Mouse (Mus musculus) inflammation-experienced regulatory T-cells, adult 6 months (primary cell): ENCODE results near the gene Cops3. TPM values are rescaled to one million over a fixed set of nuclear protein-coding genes. Genes with fewer than 3 reads are reported as not detected.

Source experiments
- ATAC-seq: one replicate; pipeline ENCODE4 v1.8.0; 2017
- polyA plus RNA-seq, 3 experiments: library from polyadenylated mRNA; unstranded; fragments of 100-300 nt; shearing (Covaris generic); gene quantifications; one replicate each; pipeline ENCODE4 v1.2.1; 2017

The Cops3 gene
- polyA plus RNA-seq, 3 experiments from 2014 or later, result 75.3 to 89.0 (median 88.4) TPM

DNA sequence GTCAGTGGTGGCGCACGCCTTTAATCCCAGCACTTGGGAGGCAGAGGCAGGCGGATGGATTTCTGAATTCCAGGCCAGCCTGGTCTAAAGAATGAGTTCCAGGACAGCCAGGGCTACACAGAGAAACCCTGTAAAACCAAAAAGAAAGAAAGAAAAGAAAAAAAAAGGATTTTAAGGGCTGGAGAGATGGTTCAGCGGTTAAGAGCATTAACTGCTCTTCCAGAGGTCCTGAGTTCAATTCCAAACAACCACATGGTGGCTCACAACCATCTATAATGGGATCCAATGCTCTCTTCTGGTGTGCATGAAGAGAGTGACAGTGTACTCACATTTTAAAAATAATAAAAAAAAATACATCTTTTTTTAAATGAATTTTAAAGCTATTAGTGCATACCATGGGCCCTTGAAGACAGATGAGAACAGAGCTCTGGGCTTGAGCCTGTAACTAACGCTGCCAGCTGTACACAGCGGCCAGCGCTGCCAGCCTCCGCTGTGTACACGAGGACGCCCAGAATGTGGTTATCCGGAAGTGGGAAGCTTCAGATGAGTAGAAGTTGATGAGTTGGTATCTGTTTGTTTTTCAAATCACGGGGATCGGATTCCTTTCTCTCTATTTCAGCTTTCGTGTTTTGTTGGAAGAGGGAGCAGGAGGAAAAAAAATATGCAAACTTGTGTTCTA lies 29.0 kb downstream of the Cops3 start:
- no peak for ATAC-seq

DNA sequence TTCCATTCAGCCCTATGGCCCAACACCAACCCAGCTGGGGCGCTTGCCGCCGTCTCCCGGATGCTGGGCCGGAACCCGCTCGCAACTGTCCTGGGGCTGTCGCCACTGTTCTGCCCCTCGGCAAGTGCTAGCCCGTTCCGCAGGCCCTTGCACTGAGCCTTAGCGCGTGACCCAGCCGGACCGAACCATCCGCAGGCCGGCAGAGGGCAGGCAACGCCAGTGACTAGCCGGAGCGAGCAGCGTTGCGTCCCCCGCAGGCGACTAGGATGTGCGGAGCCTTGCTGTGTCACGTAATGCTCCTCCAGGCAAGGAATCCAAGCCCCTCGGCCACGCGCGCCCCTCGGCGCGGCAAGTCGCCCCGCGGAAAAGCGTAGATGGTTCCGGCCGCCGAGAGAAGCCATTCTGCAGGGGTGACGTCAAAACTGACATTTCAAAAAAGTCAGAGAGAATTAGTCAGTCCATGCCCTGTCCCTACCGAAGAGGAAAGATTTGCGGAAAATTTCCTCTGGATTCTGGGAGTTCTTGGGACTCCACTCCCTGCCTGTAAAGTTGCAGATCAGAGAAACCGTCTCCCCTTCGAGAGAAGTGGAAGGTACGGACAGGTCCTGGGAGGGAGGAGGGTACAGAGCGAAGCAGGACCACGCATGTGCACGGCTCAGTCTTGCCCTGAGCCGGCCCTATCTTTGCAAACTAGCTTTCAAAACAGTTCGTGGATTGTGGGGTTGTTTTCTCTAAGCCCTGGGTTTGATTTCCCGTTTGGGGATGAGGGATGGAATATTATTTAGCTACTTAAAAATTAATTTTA lies 29.8 kb downstream of the Cops3 start, which contains the start of gene Flcn:
Gene Flcn, minus strand, starts transcription at position 347 of the 805 bp plus-strand sequence.
- peak; percentile 82 for ATAC-seq

DNA sequence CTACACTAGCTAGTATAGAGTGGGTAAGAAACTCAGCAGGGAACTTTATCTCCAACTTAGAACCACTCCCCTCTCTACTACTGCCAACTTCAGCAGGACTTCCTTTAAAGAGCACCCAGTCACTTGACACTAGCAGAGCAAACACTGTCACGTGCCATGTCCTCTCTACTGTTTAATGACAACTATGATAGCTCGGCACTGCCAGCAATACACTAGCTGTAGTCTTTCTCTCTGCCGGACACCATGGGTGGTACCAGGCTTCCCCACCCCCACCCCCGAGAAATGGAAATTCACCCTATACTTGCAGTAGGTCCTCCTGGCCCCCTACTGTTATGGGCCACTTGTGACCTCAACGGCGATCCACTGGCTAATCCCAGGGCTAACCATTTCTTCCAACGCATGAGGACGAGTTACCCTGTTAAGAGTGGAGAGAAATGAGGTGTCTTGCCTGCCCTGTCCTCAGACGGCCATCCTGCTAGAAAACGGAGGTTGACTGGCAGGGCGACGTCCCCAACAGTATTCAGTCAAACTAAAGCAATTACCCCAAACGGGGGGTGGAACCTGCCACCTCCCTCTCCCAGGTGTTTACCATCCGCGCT lies 30.5 kb downstream of the Cops3 start:
- peak; percentile 58 for ATAC-seq

DNA sequence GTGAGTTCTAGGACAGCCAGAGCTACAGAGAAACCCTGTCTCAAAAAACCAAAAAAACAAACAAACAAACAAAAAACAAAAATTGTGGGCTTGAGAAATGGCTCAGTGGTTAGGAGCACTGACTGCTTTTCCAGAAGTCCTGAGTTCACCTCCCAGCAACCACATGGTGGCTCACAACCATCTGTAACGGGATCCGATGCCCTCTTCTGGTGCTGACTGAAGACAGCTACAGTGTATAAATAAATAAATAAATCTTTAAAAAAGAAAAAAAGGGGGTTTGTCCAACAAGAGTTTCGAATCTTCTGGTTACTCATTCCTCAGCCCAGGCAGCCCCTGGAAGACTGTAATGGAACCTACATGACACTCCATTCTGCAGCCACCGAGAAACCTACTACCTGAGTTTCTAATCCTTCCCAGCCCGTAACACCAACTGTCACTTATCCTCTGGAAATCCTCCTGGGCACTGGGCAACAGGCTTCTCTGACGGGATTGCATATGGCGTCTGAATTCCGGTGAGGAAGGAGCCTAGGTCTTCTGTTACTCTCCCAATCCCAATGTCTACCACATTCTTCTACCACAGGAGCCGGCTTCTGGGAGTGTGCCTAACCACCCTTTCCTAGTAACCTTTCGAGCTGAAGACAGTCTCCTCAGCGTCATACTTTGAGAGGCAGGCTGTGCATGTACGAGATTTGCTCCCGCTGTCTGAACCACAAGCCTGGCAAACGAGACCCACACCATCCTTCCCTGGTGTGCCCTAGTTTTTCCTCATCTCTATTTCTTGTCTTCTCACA lies 31.3 kb downstream of the Cops3 start:
- no peak for ATAC-seq

DNA sequence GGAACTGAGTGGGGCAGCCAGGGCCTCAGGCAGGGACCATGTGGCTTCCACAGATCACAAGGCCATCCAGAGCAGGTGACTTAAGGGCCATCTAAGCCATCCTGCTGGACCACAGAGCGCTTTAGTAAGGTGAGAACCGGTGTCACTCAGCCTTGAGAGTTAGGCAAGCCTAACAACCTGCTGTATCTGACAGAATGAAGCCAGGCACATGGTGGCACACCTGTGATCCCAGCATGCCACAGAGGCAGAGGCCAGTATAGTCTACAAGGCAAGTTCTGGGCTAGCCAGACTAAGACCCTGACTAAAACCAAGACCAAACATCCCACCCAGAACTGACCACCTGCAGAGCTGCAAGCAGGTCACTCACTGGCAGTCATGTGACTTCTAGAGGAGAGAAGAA lies 34.0 kb downstream of the Cops3 start:
- ATAC-seq, result no peak

DNA sequence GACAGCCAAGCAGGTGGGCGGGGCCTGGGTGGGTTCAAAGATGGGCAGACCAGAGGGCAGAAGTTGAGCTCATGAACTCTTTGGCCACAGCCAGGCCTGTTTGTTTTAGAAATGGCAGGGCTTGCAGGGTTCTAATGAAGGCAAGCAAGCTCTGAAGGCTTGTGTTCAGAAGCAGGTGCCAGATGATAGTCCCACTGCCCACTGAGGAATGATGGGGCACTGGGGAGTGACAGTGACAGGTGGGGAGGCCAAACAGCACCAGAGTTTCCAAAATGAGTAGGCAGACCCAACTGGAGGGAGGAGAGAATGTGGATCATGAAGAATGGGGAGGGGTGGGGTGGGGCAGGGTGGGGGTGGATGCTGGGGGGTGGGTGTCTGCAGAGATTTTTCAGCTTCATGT lies 34.4 kb downstream of the Cops3 start:
- ATAC-seq, result no peak

DNA sequence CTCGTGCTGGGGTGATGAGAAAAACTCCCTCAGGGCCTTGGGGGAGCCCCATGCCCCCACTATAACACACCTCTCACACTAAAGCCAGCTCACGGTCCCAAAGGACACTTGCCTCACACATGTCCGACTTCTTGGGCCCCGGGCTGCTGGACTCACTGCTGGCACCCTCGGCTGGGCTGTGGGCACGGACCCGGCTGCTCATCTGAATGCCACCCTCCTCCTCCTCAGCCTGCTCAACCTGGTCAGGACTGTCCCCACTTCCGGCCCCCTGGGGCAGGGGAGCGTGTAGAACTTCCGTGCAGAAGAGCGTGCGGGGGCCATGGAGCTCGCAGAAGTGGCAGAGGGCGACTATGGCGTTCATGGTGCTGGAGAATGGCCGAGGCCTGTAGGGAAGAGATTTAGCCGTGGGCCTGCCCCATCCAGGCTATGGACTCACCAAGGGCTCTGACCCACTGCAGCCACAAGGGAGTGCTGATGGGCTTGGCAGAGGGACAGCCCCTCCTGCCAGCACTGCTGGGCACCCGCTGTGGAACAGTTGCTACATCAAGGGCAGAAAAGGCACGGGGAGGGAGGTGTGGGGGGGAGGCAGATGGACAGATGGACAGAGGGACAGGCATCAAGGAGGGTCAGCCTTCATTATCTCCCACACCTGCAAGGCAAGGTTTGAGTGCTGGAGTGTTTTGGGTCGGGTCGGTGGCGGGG lies 35.1 kb downstream of the Cops3 start:
- no peak for ATAC-seq

DNA sequence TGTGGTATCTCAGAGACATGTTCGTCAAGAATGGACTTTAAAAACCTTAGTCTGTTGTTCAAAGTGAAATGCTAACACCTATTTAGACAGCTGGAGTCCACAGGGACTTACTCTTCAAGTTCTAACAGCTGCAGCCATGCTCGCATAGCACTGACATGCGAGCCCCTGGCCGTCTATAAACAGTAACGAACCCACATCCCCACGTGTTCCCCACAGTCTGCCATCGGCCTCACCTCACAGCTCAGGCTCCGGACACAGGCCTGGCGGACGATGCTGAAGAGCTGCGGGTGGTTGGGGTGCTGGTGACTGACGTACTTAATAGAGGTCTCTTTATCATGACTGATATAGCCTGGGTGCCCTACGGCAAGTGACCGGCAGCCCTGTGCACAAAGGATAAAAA lies 36.1 kb downstream of the Cops3 start:
- ATAC-seq, result no peak

DNA sequence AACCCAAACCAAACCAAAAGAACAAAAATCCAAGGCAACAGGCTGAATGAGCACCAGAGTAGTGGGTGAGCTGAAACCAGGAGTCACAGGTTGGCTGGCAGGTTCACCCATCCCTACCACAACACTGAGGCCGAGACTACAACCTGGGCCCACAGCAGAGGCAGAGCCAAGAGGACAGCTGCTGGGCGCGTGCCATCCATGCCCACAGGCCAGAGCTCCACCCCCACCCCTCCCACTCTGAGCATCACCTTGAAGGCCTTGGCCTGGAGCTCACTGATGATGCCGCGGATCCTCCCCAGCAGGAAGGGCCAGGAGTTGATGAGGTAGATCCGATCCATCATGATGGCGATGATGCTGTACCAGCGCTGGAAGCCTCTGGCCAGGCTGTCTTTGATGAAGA lies 37.8 kb downstream of the Cops3 start:
- no peak for ATAC-seq

DNA sequence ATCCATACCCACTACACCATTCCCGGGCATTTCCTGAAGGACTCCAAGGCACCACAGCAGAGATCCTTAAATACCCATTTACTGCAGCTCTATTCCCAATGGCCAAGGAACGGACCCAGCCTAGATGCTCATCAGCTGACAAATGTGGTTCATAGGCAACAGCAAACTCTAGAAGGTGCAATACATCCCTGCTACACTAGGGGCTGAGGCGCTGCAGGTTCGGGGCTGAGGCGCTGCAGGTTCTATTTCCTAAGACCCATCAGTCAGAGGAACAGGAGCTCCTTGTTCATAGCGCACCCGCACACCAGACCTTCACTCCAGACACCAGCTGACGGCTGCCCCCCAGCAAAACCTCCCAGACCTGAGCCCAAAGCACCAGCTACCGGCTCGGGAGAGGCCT lies 39.2 kb downstream of the Cops3 start:
- ATAC-seq, result no peak

DNA sequence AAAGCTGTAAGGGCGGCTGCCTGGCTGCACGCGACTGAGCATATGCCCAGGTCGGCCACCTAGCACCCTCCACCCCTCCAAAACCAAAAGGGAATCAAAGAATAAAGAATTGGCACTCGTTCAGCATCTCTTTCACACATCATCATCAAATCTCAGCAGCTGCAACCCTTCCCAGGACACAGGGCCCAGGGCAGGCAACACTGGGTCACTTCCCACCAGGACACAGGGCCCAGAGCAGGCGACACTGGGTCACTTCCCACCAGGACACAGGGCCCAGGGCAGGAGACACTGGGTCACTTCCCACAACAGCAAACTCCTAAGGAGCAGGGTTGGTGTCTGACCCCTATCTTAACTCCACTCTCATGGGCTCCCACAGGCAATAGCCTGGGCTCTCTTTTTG lies 46.2 kb downstream of the Cops3 start:
- ATAC-seq, result no peak

DNA sequence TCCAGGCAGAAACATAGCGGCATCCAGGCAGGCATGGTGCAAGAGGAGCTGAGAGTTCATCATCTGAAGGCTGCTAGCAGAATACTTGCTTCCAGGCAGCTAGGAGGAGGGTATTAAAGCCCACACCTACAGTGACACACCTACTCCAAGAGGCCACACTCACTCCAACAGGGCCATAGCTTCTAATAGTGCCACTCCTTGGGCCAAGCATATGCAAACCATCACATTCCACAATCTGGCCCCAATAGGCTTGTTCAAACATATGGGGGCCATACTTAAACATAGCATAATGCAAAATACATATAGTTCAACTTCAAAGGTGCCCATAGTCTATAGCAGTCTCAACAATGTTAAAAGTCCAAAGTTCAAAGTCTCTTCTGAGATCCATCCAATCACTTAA lies 50.3 kb downstream of the Cops3 start:
- no peak for ATAC-seq

DNA sequence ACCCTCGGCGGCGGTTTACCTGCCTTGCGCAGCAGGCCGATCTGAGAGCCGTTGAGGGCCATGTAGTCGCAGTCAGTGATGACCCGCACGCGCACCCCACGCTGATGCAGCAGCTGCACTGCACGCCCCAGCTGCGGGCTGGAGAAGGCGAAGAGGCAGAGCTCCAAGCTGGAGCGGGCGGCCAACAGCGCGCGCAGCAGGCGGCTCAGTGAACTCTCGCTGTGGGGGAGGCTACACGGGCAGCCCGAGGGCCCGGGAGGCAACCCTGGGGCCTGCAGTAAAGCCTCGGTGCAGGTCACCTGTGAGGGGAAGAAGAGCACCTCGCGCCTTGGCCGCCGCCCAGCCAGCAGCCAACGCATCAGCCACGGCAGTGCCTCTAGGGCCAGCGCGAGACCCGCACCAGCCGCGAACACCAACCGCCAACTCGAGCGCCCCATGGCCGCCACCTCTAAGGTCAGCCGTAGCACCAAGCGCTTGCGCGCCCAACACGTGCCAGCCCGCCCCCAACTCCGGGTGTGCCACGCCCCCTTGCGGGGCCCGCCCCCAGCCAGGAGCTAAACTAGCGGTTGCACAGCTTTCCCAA lies 52.3 kb downstream of the Cops3 start, which contains the start of gene Pld6:
Gene Pld6, minus strand, starts transcription at position 447 of the 583 bp plus-strand sequence.
- no peak for ATAC-seq

DNA sequence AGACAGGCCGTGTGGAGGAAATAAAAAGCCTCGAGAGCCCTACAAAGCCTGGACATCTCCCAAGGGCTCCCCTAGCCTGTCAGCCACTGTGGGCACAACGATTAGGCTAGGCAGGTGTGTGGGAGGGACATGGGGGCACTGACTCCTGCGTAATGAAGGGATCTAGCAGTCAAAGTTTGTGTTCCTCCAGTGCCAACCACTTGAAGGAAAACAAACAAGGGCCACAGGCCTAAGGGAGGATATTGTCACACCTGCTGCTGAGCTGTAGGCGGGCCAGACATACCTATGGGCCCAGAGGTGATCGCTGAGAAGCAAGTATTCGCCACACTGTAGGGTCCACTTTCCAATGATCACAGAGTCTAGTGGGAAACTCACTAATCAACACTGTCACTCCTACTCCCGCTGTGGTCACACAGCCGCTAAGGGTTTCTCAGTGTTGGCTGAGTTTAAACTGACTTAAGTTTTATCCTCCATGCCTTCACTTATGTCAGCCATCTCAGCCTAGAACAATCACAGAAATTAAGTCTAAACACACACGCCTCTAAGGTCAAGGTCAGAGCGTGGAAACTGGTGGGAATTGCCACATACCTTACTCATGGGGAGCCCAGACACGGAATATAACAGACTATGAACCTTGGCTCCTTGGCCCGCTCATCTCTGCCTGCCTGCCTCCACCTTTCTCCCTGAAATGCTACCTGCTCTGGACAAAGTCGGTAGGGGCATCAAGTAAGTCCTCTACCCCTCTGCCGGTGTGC lies 53.0 kb downstream of the Cops3 start:
- no peak for ATAC-seq

DNA sequence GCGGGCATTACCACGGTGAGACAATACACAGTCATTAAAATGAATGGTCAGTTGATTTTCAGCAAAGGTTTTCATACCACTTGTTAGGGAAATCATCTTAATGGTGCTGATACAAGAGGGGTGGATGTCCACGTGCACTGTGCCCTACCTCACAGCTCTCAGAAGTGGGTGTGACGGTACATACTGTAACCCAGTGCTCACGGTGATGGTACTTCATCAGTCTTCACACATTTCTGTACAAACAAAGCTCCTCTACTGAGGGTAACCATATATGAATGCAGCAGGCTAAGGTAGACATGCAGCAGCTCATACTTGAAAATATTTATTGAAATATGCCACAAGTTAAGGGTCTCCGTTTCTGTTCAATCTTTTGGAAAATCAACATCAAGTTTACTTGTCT lies 56.0 kb downstream of the Cops3 start:
- no peak for ATAC-seq

DNA sequence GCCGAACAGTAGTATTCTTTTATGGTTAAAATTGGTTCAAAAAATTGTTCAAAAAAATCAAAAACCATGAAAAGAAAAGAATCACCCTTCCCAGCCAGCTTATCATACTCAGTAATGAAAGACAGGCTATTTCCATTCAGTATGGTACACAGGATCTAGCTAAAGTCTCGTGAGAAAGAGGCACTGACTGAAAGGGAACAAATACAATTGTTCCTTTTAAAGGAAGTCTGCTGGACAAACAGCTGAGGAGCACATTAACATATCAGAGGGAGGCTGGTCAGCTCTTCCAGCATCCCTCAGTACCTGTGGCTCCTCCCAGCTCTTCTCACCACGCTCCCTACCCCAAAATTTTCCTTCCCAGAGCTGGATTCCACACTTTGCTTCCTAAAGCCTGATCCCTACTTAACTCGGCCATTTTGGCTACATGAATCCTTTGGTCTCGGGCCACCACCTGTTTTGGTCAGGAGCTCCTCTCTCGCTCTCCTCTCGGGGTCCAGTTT lies 57.5 kb downstream of the Cops3 start:
- ATAC-seq, result no peak

DNA sequence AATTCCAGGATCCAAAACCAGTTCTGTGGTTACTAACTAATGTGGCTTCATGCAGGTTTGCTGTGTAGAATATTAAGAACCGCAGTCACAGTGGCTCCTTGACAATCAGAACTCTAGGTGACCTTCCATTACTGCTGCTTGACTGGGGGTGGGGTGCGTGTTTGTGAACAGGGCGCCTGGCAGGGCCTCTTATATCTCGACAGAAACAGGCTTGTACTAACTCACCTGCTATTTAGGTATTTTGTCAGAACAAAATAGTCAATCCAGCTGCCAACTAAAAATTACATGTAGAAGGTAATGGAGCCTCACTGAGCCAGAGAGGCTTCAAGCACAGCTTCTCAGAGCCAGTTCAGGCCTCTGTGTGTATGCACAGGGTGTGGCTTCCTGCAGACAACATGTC lies 59.4 kb downstream of the Cops3 start:
- ATAC-seq, result no peak

DNA sequence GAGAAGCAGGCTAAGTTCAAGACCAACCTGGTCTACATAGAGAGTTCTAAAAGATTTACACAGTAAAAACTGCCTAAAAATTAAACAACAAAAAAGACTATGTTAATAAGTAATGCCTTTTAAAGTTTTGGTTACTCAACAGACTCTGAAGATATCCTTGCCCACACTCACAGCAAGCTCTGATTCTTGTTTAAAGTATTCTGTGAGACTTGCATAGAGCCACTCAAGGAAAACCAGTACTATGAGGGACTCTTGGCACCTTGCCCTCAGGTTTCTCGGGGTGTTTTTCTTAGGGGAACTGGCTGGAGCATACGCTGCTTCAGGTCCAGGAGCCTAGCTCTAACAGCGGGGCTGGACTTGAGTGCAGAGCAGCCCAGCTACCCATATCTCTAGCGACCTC lies 60.2 kb downstream of the Cops3 start:
- ATAC-seq, result no peak

DNA sequence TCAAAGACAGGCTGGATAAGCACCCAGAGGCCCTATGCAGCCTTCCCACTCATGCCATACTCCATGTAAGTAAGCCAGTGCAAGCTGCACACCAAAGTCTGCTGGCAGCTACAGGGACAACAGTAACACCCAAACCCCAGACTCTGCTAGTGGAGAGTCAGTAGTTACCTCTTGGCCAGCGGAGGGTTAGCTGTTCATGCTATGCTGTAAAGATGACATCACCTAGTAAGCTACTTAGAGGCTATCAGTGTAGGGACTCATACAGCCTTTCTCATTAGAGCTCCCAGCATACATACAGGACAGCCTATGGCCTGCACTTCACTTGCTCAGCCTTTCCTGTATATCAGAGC lies 60.8 kb downstream of the Cops3 start:
- no peak for ATAC-seq

DNA sequence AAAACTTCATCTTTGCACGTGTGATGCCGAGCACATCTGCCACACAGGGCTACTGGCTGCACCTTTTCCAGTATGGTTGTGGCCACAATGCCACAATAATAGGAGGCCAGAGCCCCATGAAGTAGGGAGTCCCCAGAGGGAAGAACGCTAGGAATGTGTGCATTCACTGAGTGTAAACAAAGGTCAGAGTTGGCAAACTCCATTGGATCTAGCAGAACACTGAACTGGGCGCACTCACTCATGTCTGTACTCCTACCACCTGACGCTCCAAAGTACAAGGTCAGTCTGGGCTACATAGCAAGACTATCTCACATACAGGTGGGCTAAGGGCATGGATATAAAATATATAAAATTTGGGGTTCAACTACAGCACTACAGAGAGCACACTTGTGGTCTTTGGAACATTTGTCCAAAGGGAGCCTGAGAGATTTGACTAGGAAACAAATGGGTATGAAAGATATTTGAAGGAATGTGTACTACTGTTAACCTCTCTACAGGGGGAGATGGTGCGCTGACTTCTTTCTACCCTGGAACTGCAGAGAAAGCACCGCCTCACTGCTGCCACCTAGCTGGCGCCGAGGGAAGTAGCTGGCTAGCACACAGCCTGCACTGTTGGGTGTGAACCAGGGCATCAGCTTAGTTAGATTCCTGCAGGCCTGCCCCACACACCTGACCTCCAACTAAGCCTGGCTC lies 61.3 kb downstream of the Cops3 start:
- ATAC-seq, result no peak
